20 mouse cellular contexts compared by ENCODE assay signal in genomic region chr2:129834881-129835280, GRCm38 (mm10).
"Had no signal": no experiment of that assay in that cellular context is flagged by ENCODE, and none has a peak within 500 bp of the region (broad histone marks: within the 10 kb centered on the region; RNA-seq: fewer than 3 reads in every experiment).

No protein-coding gene starts in this region.

- H3K4me3 ChIP-seq: intestine, embryonic 15.5 days; left cerebral cortex, adult 2 months; liver, embryonic 12.5 days; liver, embryonic 15.5 days; midbrain, embryonic 12.5 days; myocyte; neural tube, embryonic 13.5 days; stomach, embryonic 15.5 days had no signal

- H3K27ac ChIP-seq: intestine, embryonic 15.5 days; kidney, postnatal 0 days; left cerebral cortex, adult 2 months; liver, embryonic 12.5 days; liver, embryonic 15.5 days; midbrain, embryonic 12.5 days; neural tube, embryonic 13.5 days; stomach, embryonic 15.5 days had no signal

- H3K27me3 ChIP-seq: intestine, embryonic 15.5 days; liver, embryonic 12.5 days; liver, embryonic 15.5 days; midbrain, embryonic 12.5 days; neural tube, embryonic 13.5 days; stomach, embryonic 15.5 days had no signal

- DNase-seq: kidney, adult 18-20 months; layer of hippocampus, postnatal 36 days; lung, adult 2 months; lung, postnatal 14 days; lung, postnatal 4 days; retina, postnatal 1 day; right cerebral cortex, postnatal 25 days; spleen, adult 18-20 months; thymus, adult 2 months; thymus, postnatal 14 days; thymus, postnatal 4 days had no signal

- H3K4me1 ChIP-seq: intestine, embryonic 15.5 days; liver, embryonic 12.5 days; liver, embryonic 15.5 days; midbrain, embryonic 12.5 days; neural tube, embryonic 13.5 days; stomach, embryonic 15.5 days had no signal
